Mouse (Mus musculus) neural tube, embryonic 14.5 days (tissue): ENCODE data around the gene Zfp46. TPM values are rescaled to one million over a fixed set of nuclear protein-coding genes. Genes with fewer than 3 reads are reported as not detected.
A peak's percentile ranks its signal among the peaks of the same experiment; 100 is the strongest.

Experiments
- ATAC-seq: fragments of 200-750 bp; cut with Nextera tagmentation; 2 replicates; pipeline ENCODE4 v1.8.0; 2017; ENCODE audit warnings: low read depth, mild to moderate bottlenecking, moderate TSS enrichment, moderate library complexity
- H3K27ac ChIP-seq: fragments of 300-500 bp; sonication (generic); 2 replicates; pipeline ENCODE4 v1.5.1; 2014; ENCODE audit warnings: low read depth, mild to moderate bottlenecking, control low read depth, low read length, moderate library complexity, mixed read lengths
- H3K27me3 ChIP-seq: fragments of 300-500 bp; sonication (generic); 2 replicates; pipeline ENCODE4 v1.6.1; 2014; ENCODE audit warnings: low read length; ENCODE audit not compliant: control insufficient read depth, insufficient read depth
- H3K36me3 ChIP-seq: fragments of 300-500 bp; sonication (generic); 2 replicates; pipeline ENCODE4 v1.6.1; 2014; ENCODE audit warnings: low read length, mixed read lengths; ENCODE audit not compliant: control insufficient read depth, insufficient read depth
- H3K4me1 ChIP-seq: fragments of 300-500 bp; sonication (generic); 2 replicates; pipeline ENCODE4 v1.6.1; 2014; ENCODE audit warnings: low read length; ENCODE audit not compliant: control insufficient read depth, insufficient read depth
- H3K4me2 ChIP-seq: fragments of 300-500 bp; sonication (generic); 2 replicates; pipeline ENCODE4 v1.6.1; 2014; ENCODE audit warnings: mild to moderate bottlenecking, low read depth, low read length, control low read depth
- H3K4me3 ChIP-seq: fragments of 300-500 bp; sonication (generic); 2 replicates; pipeline ENCODE4 v1.5.1; 2014; ENCODE audit warnings: low read depth, low read length, control low read depth, mixed read lengths
- H3K9ac ChIP-seq: fragments of 300-500 bp; sonication (generic); replicated peaks from 2 replicates; pipeline ENCODE4 v1.6.1; 2014; ENCODE audit warnings: low read depth, mild to moderate bottlenecking, control low read depth, low read length, mixed read lengths
- H3K9me3 ChIP-seq: fragments of 300-500 bp; sonication (generic); 2 replicates; pipeline ENCODE4 v1.6.1; 2016; ENCODE audit warnings: low read length; ENCODE audit not compliant: control insufficient read depth
- WGBS: fragments of 180-500 bp; shearing (Covaris S2); extraction: QIAGEN DNeasy Blood & Tissue Kit; methylation state at CpG from one replicate; pipeline ENCODE4 v1.1.7; 2014; 5-methylcytosine and 5-hydroxymethylcytosine counted together
- polyA plus RNA-seq: library from polyadenylated mRNA; unstranded; fragments of >200 nt; fragmentation: Nextera tagmentation; extraction: Ambion mirVana; gene quantifications from 2 replicates; pipeline ENCODE4 v1.2.1, GENCODE M21; 2014

Zfp46 gene
- polyA plus RNA-seq, 1 experiment from 2014 or later: 51.3 TPM

DNA sequence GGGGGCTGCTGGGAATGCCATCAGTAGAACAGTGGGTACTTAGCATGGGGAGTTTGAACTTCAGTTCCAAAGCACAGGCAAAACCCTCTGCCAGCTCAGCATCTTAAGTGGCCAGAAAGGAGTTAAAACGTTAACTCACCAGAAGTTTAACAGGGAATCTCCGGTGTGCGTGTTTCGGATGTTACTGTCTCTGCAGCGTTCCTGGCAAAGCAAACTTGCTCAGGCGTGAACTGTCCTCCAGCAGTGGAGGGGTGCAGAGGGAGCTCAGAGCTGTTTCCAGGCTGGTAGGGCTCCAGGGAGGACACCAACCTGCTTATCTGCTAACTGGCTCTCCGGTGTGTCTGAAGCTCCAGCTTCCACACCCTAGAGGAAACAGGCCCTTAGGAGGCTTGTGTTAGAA, 11.5 kb downstream of the Zfp46 start:
- Histone ChIP-seq H3K27ac (no peak overlapping the region), H3K27me3 (no peaks in the 10 kb centered on the region), H3K9ac (no peak overlapping the region), H3K36me3 (peaks cover 28% of the 10 kb centered on the region; the same call in 1 of the 2 replicates), H3K9me3 (no peaks in the 10 kb centered on the region), H3K4me1 (no peaks in the 10 kb centered on the region), H3K4me2 (no peak overlapping the region), H3K4me3 (no peak overlapping the region)
- whole genome bisulfite sequencing: 81% methylated on average over 7 of the region's 7 CpGs
- no peak for ATAC-seq

DNA sequence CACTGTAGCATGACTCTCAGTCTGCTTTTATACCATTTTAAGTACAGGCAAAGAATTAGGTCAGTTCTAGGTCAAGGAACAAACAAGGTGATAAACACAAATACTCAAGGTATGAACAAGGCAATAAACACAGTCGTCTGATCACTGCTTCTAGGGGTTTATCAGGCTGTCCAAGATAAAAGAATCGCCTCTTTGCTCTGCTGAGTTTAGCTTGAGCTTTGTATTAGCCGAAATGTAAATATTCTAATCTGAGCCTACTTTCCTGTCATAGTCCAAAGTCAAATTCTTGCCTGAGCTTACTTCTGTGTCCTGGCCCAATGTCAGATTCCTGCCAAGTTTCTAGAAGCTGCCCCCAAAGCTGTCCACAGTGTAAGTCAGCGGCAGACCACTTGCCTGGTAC, 18.0 kb downstream of the Zfp46 start:
- ATAC-seq: no peak
- no peak overlapping the region for H3K27ac ChIP-seq
- H3K36me3 ChIP-seq: no peaks in the 10 kb centered on the region
- no peak overlapping the region for H3K4me2 ChIP-seq
- H3K4me1 ChIP-seq: no peaks in the 10 kb centered on the region
- WGBS: 82% methylated on average over 4 of the region's 4 CpGs
- H3K9me3 ChIP-seq: no peaks in the 10 kb centered on the region
- H3K9ac ChIP-seq: no peak overlapping the region
- no peak overlapping the region for H3K4me3 ChIP-seq
- no peaks in the 10 kb centered on the region for H3K27me3 ChIP-seq

DNA sequence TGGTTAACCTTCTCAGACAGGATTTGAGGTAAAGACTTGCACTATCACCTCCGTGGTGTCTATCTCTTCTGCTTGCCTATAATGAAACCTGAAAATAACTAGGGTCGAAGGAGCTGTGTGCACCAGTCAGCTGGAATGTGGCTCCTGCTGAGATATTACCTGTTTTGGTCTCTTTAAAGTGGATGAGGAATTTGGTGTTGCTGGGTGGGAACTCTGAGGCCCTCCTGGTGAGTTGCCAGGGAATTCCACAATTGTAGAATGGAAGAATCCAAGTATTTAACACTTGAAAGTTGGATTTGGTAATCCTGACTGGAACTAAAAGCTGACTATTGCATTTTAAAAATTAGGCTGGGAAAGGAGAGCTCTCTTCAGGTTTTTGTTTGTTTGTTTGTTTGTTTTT, 19.7 kb downstream of the Zfp46 start:
- Histone ChIP-seq H3K9me3 (no peaks in the 10 kb centered on the region), H3K4me2 (no peak overlapping the region), H3K4me1 (no peaks in the 10 kb centered on the region), H3K27me3 (no peaks in the 10 kb centered on the region), H3K9ac (no peak overlapping the region), H3K4me3 (no peak overlapping the region), H3K36me3 (no peaks in the 10 kb centered on the region), H3K27ac (no peak overlapping the region)
- no peak for ATAC-seq
- 49% methylated on average over 2 of the region's 2 CpGs for WGBS

DNA sequence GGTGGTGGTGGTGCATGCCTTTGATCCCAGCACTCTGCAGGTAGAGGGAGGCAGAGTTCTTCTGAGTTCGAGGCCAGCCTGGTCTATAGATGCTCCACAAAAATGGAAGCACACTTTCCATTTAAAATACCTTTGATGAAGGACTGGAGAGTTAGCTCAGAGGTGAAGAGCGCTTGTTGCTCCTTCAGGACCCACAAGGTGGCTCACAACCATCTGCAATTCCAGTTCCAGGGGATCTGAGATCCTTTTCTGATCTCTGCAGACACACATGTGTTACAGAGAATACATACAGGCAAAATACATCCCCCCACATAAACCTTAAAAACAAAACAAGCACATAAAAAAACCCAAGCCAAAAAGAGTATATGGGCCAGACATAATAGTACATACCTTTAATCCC, 23.9 kb downstream of the Zfp46 start:
- Histone ChIP-seq H3K4me3 (no peak overlapping the region), H3K27ac (no peak overlapping the region), H3K4me1 (peaks cover 15% of the 10 kb centered on the region), H3K36me3 (no peaks in the 10 kb centered on the region), H3K9ac (no peak overlapping the region), H3K27me3 (no peaks in the 10 kb centered on the region), H3K9me3 (no peaks in the 10 kb centered on the region), H3K4me2 (no peak overlapping the region)
- no peak for ATAC-seq
- WGBS: 60% methylated on average over 2 of the region's 2 CpGs

DNA sequence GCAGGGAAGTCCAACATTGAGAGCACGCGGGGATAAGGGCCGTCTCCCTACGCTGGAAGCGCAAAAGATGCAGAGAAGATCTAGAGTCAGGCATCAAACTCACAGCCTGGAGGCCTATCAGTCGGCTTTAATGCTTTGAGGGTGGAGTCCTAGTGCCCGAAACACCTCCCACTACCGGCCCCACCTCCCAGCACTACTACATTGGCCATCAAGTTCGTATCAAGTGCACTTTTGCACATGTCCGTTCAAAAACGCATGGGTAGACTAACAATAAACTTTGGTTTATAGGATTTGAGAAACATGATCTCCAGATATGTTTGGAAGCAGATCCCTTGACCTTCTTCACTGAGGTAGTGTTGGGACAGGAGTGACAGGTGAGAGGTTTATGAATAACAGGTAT, 25.3 kb downstream of the Zfp46 start:
- peak overlapping the region; percentile 100 for H3K4me3 ChIP-seq
- no peaks in the 10 kb centered on the region for H3K9me3 ChIP-seq
- peaks cover 23% of the 10 kb centered on the region for H3K4me1 ChIP-seq
- peak overlapping the region; percentile 99 for H3K9ac ChIP-seq
- no peaks in the 10 kb centered on the region for H3K27me3 ChIP-seq
- peak overlapping the region; percentile 92 for H3K27ac ChIP-seq
- no peak for ATAC-seq
- no peaks in the 10 kb centered on the region for H3K36me3 ChIP-seq
- peak overlapping the region; percentile 71 for H3K4me2 ChIP-seq
- WGBS: 8% methylated on average over 11 of the region's 11 CpGs

DNA sequence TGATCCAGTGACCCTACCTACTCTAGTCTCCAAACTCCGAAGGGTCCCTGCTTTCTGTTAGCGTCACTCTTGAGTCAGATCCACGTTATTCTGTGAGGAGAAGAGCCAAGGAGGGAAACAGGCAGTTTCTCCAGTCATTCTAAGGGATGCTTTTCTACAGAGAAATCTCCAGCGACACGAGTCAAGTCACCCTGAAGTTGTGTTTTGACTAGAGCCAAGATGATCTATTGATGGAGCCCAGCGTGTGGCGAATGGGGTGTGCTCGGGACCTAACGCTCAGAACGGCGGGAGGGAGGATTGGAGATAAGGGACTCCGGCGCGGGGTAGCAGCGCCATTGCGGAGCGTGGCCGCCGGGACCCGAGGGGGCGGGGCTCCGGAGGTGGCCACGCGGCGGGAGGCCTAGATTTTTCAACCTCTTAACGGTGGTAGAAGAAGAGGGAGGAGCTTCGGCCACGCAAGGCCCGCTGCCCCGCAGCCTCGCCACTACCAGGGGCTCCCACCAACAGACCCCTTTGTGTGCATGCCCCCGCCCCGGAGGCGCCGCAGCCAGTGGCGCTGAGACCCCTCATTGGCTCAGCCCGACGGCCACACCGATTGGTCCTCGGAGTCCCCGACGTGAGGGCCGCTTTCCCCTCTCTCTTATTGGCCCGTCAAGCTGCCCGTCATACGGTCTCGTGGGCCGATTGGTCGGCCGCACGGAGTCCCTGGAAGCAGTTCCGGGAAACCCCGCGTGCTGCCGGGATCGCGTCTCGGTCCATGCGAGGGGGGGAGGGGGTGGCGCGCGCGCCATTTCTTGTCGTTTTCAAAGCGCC, 26.0 kb downstream of the Zfp46 start, which contains the start of gene Hnrnpr:
Gene Hnrnpr, plus strand, starts transcription at position 714 of the 813 bp plus-strand sequence.
- Histone ChIP-seq H3K9ac (peak within 1 kb of the TSS; percentile 99), H3K27ac (peak within 1 kb of the TSS; percentile 98), H3K36me3 (no peaks in the 10 kb centered on the region), H3K27me3 (no peaks in the 10 kb centered on the region), H3K4me2 (peak within 1 kb of the TSS; percentile 93), H3K9me3 (no peaks in the 10 kb centered on the region), H3K4me1 (peaks cover 26% of the 10 kb centered on the region), H3K4me3 (peak within 1 kb of the TSS; percentile 100)
- under 1% methylated on average over 63 of the region's 65 CpGs for WGBS
- peak; percentile 100 for ATAC-seq

DNA sequence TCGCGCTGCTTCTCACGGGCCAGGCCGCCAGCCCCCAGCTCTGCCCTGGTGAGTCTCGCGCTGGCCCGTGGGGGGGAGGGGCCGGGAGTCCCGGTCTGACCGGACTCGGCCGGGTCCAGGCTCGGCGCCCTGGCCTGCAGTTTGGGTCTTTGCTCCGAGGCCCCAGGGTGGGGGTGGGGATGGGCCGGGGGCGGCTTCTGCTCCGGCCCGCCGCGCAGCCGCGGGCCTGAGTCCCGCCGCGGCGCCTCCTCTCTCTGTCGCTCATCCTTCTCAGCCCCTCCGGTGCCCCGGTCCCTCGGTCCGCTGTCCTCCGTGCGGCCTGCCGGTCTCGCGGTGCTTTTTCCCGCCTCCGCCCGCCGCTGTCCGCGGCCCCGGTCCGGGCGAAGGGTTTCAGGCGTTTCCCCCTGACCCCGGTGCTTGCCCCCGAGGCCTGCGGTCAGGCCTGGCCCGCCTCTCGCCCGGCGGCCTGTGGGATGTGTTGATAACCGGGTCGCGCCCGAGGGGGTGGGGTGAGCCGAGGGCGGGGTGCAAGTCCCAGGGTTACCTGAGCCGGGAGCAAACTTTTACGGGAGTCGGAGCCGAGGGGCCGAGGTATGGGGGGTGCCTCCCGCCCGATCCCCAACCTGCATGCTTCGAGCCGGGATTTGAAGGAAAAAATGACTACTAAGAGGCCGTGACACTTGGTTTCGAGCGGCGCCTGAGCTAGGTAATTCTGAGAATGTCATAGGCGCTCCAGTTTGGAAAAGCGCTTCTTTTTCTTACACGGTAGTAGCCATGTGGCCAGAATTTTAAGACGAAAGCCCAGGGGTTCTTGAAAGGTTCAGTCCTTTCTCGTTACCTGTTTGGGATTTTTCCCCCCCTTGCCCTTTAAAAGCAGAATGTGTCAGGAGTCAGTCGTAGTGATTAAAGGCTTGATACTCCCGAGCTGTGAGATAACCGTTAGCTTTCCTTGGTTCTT, 26.8 kb downstream of the Zfp46 start:
- no peaks in the 10 kb centered on the region for H3K9me3 ChIP-seq
- peak overlapping the region; percentile 98 for H3K27ac ChIP-seq
- peak overlapping the region; percentile 100 for H3K4me3 ChIP-seq
- H3K4me1 ChIP-seq: peaks cover 26% of the 10 kb centered on the region
- peak overlapping the region; percentile 99 for H3K9ac ChIP-seq
- under 1% methylated on average over 63 of the region's 81 CpGs for WGBS
- H3K4me2 ChIP-seq: peak overlapping the region; percentile 93
- peak; percentile 7 for ATAC-seq
- no peaks in the 10 kb centered on the region for H3K27me3 ChIP-seq
- no peaks in the 10 kb centered on the region for H3K36me3 ChIP-seq

DNA sequence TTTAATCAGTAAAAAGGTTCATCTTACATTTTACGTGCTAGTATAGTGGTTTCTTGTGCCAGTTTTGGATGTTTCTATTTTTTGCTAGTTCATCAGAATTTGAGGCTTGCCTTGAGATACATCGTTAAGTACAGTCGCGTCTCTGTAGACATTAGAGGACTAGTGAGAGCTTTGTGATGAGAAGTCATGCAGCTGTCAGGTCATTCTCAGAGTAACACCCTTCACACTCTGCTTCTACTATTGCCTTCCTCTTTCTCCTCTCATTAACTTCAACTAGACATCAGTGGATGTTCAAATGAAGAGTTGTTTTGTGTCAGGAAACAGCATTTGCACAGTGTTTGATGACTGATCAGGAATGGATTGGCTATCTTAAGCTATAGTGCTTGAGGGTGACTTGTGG, 28.1 kb downstream of the Zfp46 start:
- peak overlapping the region; percentile 100 for H3K4me3 ChIP-seq
- 28% methylated on average over 4 of the region's 4 CpGs for WGBS
- H3K9ac ChIP-seq: no peak overlapping the region
- no peak for ATAC-seq
- peak overlapping the region; percentile 93 for H3K4me2 ChIP-seq
- H3K9me3 ChIP-seq: no peaks in the 10 kb centered on the region
- no peak overlapping the region for H3K27ac ChIP-seq
- peaks cover 26% of the 10 kb centered on the region for H3K4me1 ChIP-seq
- peaks cover 10% of the 10 kb centered on the region for H3K36me3 ChIP-seq
- no peaks in the 10 kb centered on the region for H3K27me3 ChIP-seq

DNA sequence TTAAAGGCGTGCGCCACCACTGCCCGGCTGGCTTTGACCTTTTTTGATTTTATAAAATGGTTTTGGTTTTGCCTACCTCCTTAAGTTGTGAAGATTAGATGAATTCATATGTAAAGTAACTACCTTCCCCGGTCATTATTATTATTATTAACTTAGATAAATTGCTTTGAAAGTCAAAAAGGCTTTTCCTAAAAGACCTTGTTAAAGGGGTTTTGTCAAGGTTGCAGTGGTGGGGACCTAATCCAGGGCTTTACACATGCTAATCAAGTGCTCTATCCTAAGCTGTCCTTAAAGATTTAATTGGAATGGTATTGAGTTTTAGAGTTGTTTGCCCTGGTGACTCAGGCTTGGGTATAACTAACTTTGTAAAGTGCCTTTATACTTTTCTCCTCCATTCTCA, 33.2 kb downstream of the Zfp46 start:
- Histone ChIP-seq H3K36me3 (peaks cover 45% of the 10 kb centered on the region), H3K27ac (no peak overlapping the region), H3K4me3 (no peak overlapping the region), H3K9ac (no peak overlapping the region), H3K4me1 (peaks cover 15% of the 10 kb centered on the region), H3K27me3 (no peaks in the 10 kb centered on the region), H3K4me2 (no peak overlapping the region), H3K9me3 (no peaks in the 10 kb centered on the region)
- WGBS: 82% methylated on average over 4 of the region's 4 CpGs
- ATAC-seq: no peak
